Mouse (Mus musculus): ENCODE results near the gene Crisp1. TPM values are rescaled to one million over a fixed set of nuclear protein-coding genes. Genes with fewer than 3 reads are reported as not detected.

Gene Crisp1
- not detected for total RNA-seq (2023)

GRCm38 (mm10) chr17:40319062-40319461 is at the start of gene Crisp1:
Gene Crisp1 (minus strand): TSS chr17:40319207.

Other genes starting within 250 kb of the Crisp1 start
- not detected for gene AC192777.2, start 223.8 kb downstream of the Crisp1 start, total RNA-seq (2023)
- not detected for gene Pgk2, start 110.6 kb downstream of the Crisp1 start, total RNA-seq (2023)
- gene Crisp3, start 76.9 kb downstream of the Crisp1 start, total RNA-seq (2023): not detected
- not detected for gene Esp8, start 200.8 kb upstream of the Crisp1 start, total RNA-seq (2023)
- not detected for gene Esp6, start 242.3 kb upstream of the Crisp1 start, total RNA-seq (2023)